Mouse (Mus musculus): Measurements from ENCODE around the gene Tgm7.

The Tgm7 gene

DNA sequence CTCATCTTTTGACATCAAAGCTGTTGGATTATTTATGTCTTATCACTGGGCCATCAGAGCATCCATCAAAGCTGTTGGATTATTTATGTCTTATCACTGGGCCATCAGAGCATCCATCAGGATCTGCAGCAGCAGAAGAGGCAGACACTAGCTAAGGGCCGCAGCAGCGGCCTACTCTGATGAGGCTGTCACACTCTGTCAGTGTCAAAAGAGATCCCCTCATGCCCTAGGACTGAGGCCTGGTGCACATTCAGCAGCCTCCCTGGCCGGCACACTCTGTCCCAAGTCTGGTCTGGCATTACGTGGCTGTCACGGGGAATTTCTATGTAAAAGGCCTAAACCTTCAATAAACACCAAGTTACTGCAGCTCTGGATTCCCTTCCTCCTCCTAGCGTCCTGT is 40.1 kb downstream of the Tgm7 start:
- no peak for DNase-seq

DNA sequence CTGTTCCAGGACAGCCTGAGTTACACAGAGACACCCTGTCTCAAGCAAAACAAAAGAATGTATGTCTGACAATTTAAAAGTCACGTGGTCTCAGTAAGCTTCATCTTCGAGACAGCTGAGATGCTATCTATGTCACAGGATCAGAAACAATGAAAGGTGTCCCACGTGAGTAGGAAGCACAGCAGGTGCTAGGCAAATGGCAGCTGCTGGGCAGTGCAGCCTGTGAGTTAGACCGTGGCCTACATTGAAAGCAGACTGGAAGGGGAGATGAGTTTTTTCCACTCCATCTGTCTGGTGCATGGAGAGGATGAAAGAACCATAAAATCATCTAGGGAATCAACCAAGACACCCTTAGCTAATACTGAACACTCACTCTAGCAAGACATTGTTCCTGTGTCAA is 42.5 kb downstream of the Tgm7 start:
- no peak for DNase-seq

DNA sequence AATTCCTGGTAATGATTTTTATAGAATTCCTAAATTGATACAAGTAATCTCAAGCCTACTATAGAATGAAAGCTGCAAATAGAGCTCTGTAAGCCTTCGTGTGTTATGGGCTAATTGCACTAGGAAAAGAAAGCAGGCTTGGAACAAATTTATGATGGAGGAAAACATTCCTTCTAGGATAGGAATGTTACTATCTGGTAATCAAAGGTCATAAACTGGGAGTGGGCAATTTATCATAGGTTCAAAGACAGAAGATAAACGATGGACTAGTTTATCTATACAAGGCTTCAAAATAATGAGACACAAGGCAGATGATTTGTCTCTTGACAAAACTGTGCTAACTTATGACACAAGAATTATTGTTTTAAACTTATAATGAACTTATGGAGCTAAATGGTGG is 48.3 kb downstream of the Tgm7 start:
- DNase-seq: no peak

GRCm38 (mm10) chr2:121057997-121058396 is 51.6 kb downstream of the Tgm7 start:
- DNase-seq: no peak

DNA sequence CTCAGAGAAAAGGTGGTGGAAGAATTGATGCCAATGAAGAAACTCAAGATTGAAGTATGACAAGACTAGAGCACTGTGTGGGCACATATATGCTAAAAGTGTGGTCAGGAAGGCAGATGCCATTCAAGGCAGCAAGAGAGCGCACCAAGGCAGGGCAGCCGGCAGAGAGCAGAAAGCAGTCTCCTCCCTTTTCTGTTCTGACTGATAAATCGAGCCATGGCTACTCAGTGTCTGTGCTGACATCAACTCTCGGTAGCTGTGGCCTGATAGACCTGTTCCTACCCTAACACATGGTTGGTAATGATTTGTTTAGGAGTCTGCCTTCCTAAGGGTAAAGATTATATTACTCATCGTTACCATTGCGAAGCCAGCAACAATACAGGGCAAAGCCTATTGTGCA is 53.7 kb downstream of the Tgm7 start:
- no peak for DNase-seq

DNA sequence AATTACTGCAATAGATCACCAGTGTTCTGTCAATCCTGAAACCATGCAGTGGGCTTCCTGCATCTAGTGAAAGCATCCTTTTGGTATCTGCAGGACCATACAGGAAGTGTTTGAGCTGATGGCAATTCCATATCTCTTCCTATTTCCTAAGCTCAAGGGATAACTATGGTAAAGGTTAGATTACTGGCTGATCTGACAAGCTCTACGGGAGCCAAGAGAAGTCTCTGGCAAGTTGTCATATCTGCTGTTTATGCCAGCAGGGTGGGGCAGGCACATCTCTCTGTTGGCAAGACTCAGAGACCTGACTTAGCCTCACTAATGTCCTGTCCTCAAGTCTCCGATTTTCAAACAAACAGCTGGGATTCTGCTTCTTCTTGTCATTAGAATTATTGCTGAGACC is 55.5 kb downstream of the Tgm7 start:
- DNase-seq: peak; percentile 28

DNA sequence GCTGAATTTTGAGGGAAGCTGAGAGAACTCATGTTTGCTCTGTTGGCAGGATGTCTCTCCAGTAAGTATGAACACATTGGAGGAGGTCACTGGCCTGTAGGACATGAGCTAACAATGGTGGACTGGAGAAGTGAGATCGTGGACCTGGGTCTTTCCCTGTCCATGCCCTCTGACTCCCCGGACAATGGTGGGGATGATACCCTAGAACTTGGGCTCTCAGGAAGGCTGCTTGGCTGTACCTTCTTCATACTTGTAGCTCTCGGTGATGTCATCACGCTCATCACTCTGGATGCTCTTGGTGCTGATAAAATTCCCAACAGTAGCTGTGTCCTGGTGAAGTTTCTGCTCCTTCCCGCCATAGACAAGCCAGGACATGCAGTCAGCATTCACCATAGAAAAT is 57.4 kb downstream of the Tgm7 start:
- DNase-seq: no peak

- DNase-seq: no peak
Measured at GRCm38 (mm10) chr2:121045653-121046052, 63.9 kb downstream of the Tgm7 start.
